Mouse (Mus musculus): Measurements from ENCODE around the gene Tsc22d2.
"Not testable (repeated sequence)": the region's sequence is repeated elsewhere in the genome, so short reads cannot be mapped to it uniquely, and the experiment has no call there.

DNA sequence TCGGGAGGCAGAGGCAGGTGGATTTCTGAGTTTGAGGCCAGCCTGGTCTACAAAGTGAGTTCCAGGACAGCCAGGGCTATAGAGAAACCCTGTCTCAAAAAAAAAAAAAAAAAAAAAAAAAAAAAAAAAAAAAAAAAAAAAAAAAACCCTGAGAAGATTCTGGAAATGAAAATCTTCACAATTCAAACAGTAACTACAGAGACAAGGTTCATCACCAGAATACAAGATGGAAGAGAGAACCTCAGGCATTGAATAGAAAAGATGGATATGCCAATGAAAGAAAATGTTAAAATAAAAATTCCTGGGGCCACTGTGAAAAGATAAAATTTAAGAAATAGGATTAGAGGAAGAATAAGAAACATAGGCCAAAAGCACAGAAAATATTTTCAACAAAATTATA, 60.8 kb downstream of the Tsc22d2 start:
- not testable (repeated sequence) for TF ChIP-seq POLR2A (IDR thresholded peaks at IDR 0.05; ENCODE audit: control insufficient read depth, extremely low read depth, insufficient read depth, low read length, poor library complexity); CTCF (IDR thresholded peaks at IDR 0.05; ENCODE audit: borderline replicate concordance, control insufficient read depth, extremely low read depth, insufficient read depth, low read length, poor library complexity)

Data from thymus, adult 2 months (tissue).